ENCODE assay signal across 13 mouse cellular contexts in the genomic region with DNA sequence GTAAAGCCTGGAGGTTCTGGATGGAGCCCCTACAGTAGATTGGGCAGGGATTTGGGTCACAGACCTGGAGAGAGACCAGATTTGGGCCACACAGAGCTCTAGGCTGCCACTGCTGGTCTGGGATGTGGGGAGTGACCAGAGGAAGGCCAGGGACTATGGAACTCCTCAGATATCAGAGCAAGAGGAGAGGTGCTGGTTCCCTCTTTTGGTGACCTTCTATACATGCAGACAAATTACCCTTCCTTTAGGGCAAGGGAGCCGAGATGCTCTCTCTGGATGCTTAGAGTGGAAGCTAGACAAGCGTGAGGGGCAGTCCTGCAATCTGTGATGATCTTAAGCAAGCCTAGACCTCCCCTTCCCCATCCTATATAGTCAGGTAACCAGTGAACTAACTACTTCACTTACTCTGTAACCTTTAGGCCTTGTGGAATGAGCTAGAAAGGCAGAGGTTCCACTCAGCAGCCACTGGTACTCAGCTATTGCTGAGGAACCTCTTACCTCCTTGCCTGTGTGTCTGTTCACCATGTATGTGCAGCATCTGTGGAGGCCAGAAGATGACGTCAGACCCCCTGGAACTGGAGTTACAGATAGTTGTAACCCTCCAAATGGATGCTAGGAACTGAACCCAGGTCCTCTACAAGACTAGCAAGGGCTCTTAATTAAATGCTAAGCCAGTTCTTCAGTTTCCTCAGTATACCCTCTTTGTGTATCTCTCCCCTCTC. TPM values are rescaled to one million over a fixed set of nuclear protein-coding genes. Genes with fewer than 3 reads are reported as not detected.
DNase-seq lines count a peak whose midpoint lies in the region; ATAC-seq and TF ChIP-seq lines count a peak whose summit lies in the region.
"Had no signal": no experiment of that assay in that cellular context is flagged by ENCODE, and none has a peak within 500 bp of the region (broad histone marks: within the 10 kb centered on the region; RNA-seq: fewer than 3 reads in every experiment).

No protein-coding gene starts in this region.

- WGBS in forebrain, embryonic 12.5 days: 87% methylated on average over 3 of the region's 3 CpGs
- WGBS in forebrain, embryonic 11.5 days: 89% methylated on average over 3 of the region's 3 CpGs
- 86% methylated on average over 3 of the region's 3 CpGs for WGBS in intestine, postnatal 0 days
- 73% methylated on average over 3 of the region's 3 CpGs for WGBS in intestine, embryonic 15.5 days
- 90% methylated on average over 3 of the region's 3 CpGs for WGBS in hindbrain, embryonic 13.5 days
- 89% methylated on average over 3 of the region's 3 CpGs for WGBS in midbrain, embryonic 15.5 days

- H3K27ac ChIP-seq in forebrain, embryonic 12.5 days: peak overlapping the region; percentile 94; the same call in 1 of the 2 replicates
- H3K27ac ChIP-seq in forebrain, embryonic 11.5 days (ENCODE audit: low read depth, low read length): no peak overlapping the region
- H3K27ac ChIP-seq in intestine, postnatal 0 days (ENCODE audit: low read depth, low read length): no peak overlapping the region
- H3K27ac ChIP-seq in intestine, embryonic 15.5 days: no peak overlapping the region
- H3K27ac ChIP-seq in hindbrain, embryonic 13.5 days: peak overlapping the region; percentile 92
- peak overlapping the region; percentile 82 for H3K27ac ChIP-seq in midbrain, embryonic 15.5 days
- H3K27ac ChIP-seq: kidney, embryonic 15.5 days; lung, embryonic 15.5 days had no signal

- no peak for ATAC-seq in forebrain, embryonic 12.5 days (ENCODE audit: low FRiP score)
- ATAC-seq in forebrain, embryonic 11.5 days (replicated peaks; ENCODE audit: low FRiP score): no peak
- ATAC-seq in intestine, postnatal 0 days: no peak
- ATAC-seq in intestine, embryonic 15.5 days: no peak
- ATAC-seq in hindbrain, embryonic 13.5 days (ENCODE audit: low FRiP score): no peak
- no peak for ATAC-seq in midbrain, embryonic 15.5 days (replicated peaks)
- no peak for ATAC-seq in CD4-positive, CD25-positive, alpha-beta regulatory T cell, adult 4 months

- peaks cover 57% of the 10 kb centered on the region for H3K4me1 ChIP-seq in forebrain, embryonic 12.5 days
- H3K4me1 ChIP-seq in forebrain, embryonic 11.5 days (replicated peaks; ENCODE audit: control insufficient read depth, insufficient read depth, low read length): peaks cover 32% of the 10 kb centered on the region
- H3K4me1 ChIP-seq in intestine, postnatal 0 days (replicated peaks; ENCODE audit: control insufficient read depth, insufficient read depth, low read length): peaks cover 18% of the 10 kb centered on the region; the same call in 1 of the 2 replicates
- peaks cover 31% of the 10 kb centered on the region for H3K4me1 ChIP-seq in intestine, embryonic 15.5 days (replicated peaks)
- H3K4me1 ChIP-seq in hindbrain, embryonic 13.5 days (replicated peaks): peaks cover 65% of the 10 kb centered on the region
- peaks cover 62% of the 10 kb centered on the region for H3K4me1 ChIP-seq in midbrain, embryonic 15.5 days

- no peak for DNase-seq in forebrain, embryonic 11.5 days (ENCODE audit: low spot score)
- DNase-seq in adipocyte (ENCODE audit: low spot score): no peak
- DNase-seq: cerebellum, adult 11-12 months; right cerebral cortex, postnatal 25 days; thymus, postnatal 14 days had no signal

- H3K36me3 ChIP-seq in forebrain, embryonic 12.5 days (replicated peaks): peaks cover 20% of the 10 kb centered on the region
- no peaks in the 10 kb centered on the region; the same call in 1 of the 2 replicates for H3K36me3 ChIP-seq in forebrain, embryonic 11.5 days (ENCODE audit: control insufficient read depth, insufficient read depth, low read length)
- H3K36me3 ChIP-seq in intestine, postnatal 0 days (ENCODE audit: control insufficient read depth, insufficient read depth): peaks cover 31% of the 10 kb centered on the region
- H3K36me3 ChIP-seq in intestine, embryonic 15.5 days: peaks cover 18% of the 10 kb centered on the region
- H3K36me3 ChIP-seq in hindbrain, embryonic 13.5 days: peaks cover 20% of the 10 kb centered on the region
- H3K36me3 ChIP-seq in midbrain, embryonic 15.5 days (replicated peaks): no peaks in the 10 kb centered on the region

- H3K4me3 ChIP-seq in forebrain, embryonic 12.5 days (replicated peaks): no peak overlapping the region
- no peak overlapping the region for H3K4me3 ChIP-seq in forebrain, embryonic 11.5 days (ENCODE audit: low read depth, low read length)
- no peak overlapping the region for H3K4me3 ChIP-seq in intestine, postnatal 0 days (ENCODE audit: low read depth, low read length)
- H3K4me3 ChIP-seq in intestine, embryonic 15.5 days (replicated peaks): no peak overlapping the region
- H3K4me3 ChIP-seq in hindbrain, embryonic 13.5 days: no peak overlapping the region
- H3K4me3 ChIP-seq in midbrain, embryonic 15.5 days: no peak overlapping the region
- H3K4me3 ChIP-seq: kidney, embryonic 15.5 days; lung, embryonic 15.5 days had no signal

- H3K9ac ChIP-seq in forebrain, embryonic 12.5 days: no peak overlapping the region
- no peak overlapping the region for H3K9ac ChIP-seq in forebrain, embryonic 11.5 days (ENCODE audit: low read length)
- H3K9ac ChIP-seq in intestine, postnatal 0 days (ENCODE audit: low read depth, low read length): no peak overlapping the region
- H3K9ac ChIP-seq in intestine, embryonic 15.5 days: no peak overlapping the region
- H3K9ac ChIP-seq in hindbrain, embryonic 13.5 days: peak overlapping the region; percentile 20; the same call in 1 of the 2 replicates
- no peak overlapping the region for H3K9ac ChIP-seq in midbrain, embryonic 15.5 days
- H3K9ac ChIP-seq: kidney, embryonic 15.5 days; lung, embryonic 15.5 days had no signal

- peak; percentile 23; the same call in 1 of the 2 replicates for TF ChIP-seq CTCF in intestine, postnatal 0 days (IDR thresholded peaks at IDR 0.05; ENCODE audit: low read depth)

- no peaks in the 10 kb centered on the region for H3K27me3 ChIP-seq in forebrain, embryonic 12.5 days
- H3K27me3 ChIP-seq in forebrain, embryonic 11.5 days (ENCODE audit: control insufficient read depth, insufficient read depth, low read length): no peaks in the 10 kb centered on the region
- H3K27me3 ChIP-seq in intestine, postnatal 0 days (replicated peaks; ENCODE audit: control insufficient read depth, insufficient read depth, low read length): no peaks in the 10 kb centered on the region
- no peaks in the 10 kb centered on the region for H3K27me3 ChIP-seq in intestine, embryonic 15.5 days (replicated peaks)
- H3K27me3 ChIP-seq in hindbrain, embryonic 13.5 days: no peaks in the 10 kb centered on the region
- H3K27me3 ChIP-seq in midbrain, embryonic 15.5 days (replicated peaks): no peaks in the 10 kb centered on the region
- H3K27me3 ChIP-seq: kidney, embryonic 15.5 days; lung, embryonic 15.5 days had no signal

- H3K4me2 ChIP-seq in forebrain, embryonic 12.5 days: no peak overlapping the region
- H3K4me2 ChIP-seq in forebrain, embryonic 11.5 days (ENCODE audit: low read depth, low read length, severe bottlenecking): no peak overlapping the region
- no peak overlapping the region for H3K4me2 ChIP-seq in intestine, postnatal 0 days (replicated peaks; ENCODE audit: low read depth)
- H3K4me2 ChIP-seq in intestine, embryonic 15.5 days (replicated peaks): no peak overlapping the region
- no peak overlapping the region for H3K4me2 ChIP-seq in hindbrain, embryonic 13.5 days
- no peak overlapping the region for H3K4me2 ChIP-seq in midbrain, embryonic 15.5 days
- H3K4me2 ChIP-seq: kidney, embryonic 15.5 days; lung, embryonic 15.5 days had no signal

- H3K9me3 ChIP-seq in forebrain, embryonic 12.5 days: no peaks in the 10 kb centered on the region
- no peaks in the 10 kb centered on the region for H3K9me3 ChIP-seq in forebrain, embryonic 11.5 days (ENCODE audit: control insufficient read depth, low read length)
- no peaks in the 10 kb centered on the region for H3K9me3 ChIP-seq in intestine, postnatal 0 days (ENCODE audit: control insufficient read depth)
- H3K9me3 ChIP-seq in intestine, embryonic 15.5 days: no peaks in the 10 kb centered on the region
- H3K9me3 ChIP-seq in hindbrain, embryonic 13.5 days: no peaks in the 10 kb centered on the region
- H3K9me3 ChIP-seq in midbrain, embryonic 15.5 days: no peaks in the 10 kb centered on the region
- H3K9me3 ChIP-seq: kidney, embryonic 15.5 days; lung, embryonic 15.5 days had no signal

RNA-seq across cellular contexts. Expression of a gene that starts 11.3 kb away (rescaled TPM):
- polyA plus RNA-seq in forebrain, embryonic 12.5 days (2016; fragmentation: Nextera tagmentation; extraction: Ambion mirVana): 17.7 and 20.3 TPM in 2 replicates
- polyA plus RNA-seq in forebrain, embryonic 11.5 days (2014; fragmentation: Nextera tagmentation; extraction: Ambion mirVana): 17.3 and 19.7 TPM in 2 replicates
- 15.8 and 16.2 TPM in 2 replicates for polyA plus RNA-seq in intestine, postnatal 0 days (2015; fragmentation: Nextera tagmentation; extraction: Ambion mirVana)
- polyA plus RNA-seq in intestine, embryonic 15.5 days (2015; fragmentation: Nextera tagmentation; extraction: Ambion mirVana): 19.7 and 20.8 TPM in 2 replicates
- 14.5 and 14.8 TPM in 2 replicates for polyA plus RNA-seq in hindbrain, embryonic 13.5 days (2015; fragmentation: Nextera tagmentation; extraction: Ambion mirVana)
- 23.2 and 25.3 TPM in 2 replicates for polyA plus RNA-seq in midbrain, embryonic 15.5 days (2015; fragmentation: Nextera tagmentation; extraction: Ambion mirVana)
- polyA plus RNA-seq in CD4-positive, CD25-positive, alpha-beta regulatory T cell, adult 4 months (2017; shearing (Covaris generic)): 10 to 100 TPM; 30.9 to 36.1 TPM

Comparison
In these comparisons a context has a peak if more than half of its experiments do, and no peak if none do; other contexts are left out.
1. H3K27ac ChIP-seq: peak in forebrain, embryonic 12.5 days (single experiment), hindbrain, embryonic 13.5 days (single experiment) and midbrain, embryonic 15.5 days (single experiment); none in forebrain, embryonic 11.5 days (single experiment), intestine, postnatal 0 days (single experiment) and intestine, embryonic 15.5 days (single experiment).